Mouse (Mus musculus) G1E (cell line): ENCODE data around the gene 4931414P19Rik.

ENCODE experiments used
- CTCF ChIP-seq: IDR thresholded peaks from 2 replicates; pipeline ENCODE4 v1.5.1; 2012; ENCODE audit warnings: low read depth, low read length, inconsistent platforms, mixed read lengths
- GATA1 ChIP-seq: IDR thresholded peaks from 2 replicates; pipeline ENCODE4 v1.6.1; 2012; ENCODE audit warnings: borderline replicate concordance, low read length, inconsistent platforms, mixed read lengths
- GATA2 ChIP-seq: IDR thresholded peaks from 2 replicates; pipeline ENCODE4 v1.6.1; 2012; ENCODE audit warnings: low read depth, low read length, inconsistent platforms, borderline replicate concordance
- POLR2AphosphoS5 ChIP-seq: IDR thresholded peaks from 2 replicates; pipeline ENCODE4 v1.6.1; 2012; ENCODE audit warnings: low read depth, low read length, inconsistent platforms; ENCODE audit not compliant: insufficient replicate concordance
- TAL1 ChIP-seq: conservative IDR thresholded peaks from 2 replicates; pipeline ENCODE4 v1.6.1; 2012; ENCODE audit warnings: low read depth, low read length, inconsistent platforms, mixed read lengths

DNA sequence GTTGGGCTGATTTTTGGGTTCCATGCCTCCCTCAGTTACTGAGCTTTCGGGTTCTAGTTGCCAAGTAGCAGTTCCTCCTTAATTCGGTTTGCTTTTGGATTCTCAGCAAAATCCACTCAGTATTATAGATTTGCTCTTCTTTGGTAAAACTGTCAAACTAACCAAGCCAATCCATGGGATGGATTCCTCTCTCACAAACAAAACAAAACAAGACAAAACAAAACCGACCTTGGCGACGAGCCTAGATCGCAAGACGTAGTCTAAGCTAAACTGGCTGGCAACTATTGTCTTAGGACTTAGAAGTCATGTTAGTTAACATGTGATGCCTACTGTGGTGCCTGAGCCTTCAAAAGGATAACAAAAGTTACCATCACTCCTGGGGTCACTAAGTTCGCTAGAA, 2.1 kb downstream of the 4931414P19Rik start:
- TF ChIP-seq CTCF (no peak), GATA1 (no peak), TAL1 (no peak), GATA2 (no peak), POLR2AphosphoS5 (no peak)
